Mouse (Mus musculus): Measurements from ENCODE around the gene Wdr11. TPM values are rescaled to one million over a fixed set of nuclear protein-coding genes. Genes with fewer than 3 reads are reported as not detected.

Wdr11 gene
- polyA plus RNA-seq, 1 experiment from 2014 or later: 36.5 TPM

- H3K9me3 ChIP-seq: no peaks in the 10 kb centered on the region
- no peak overlapping the region for H3K27ac ChIP-seq
- H3K36me3 ChIP-seq: no peaks in the 10 kb centered on the region
- peaks cover 31% of the 10 kb centered on the region for H3K27me3 ChIP-seq (ENCODE audit: insufficient read depth, poor library complexity, severe bottlenecking)
- no peak for DNase-seq (ENCODE audit: low spot score)
- H3K4me3 ChIP-seq: no peak overlapping the region
- peaks cover 58% of the 10 kb centered on the region for H3K4me1 ChIP-seq (replicated peaks)
- 82% methylated on average over 8 of the region's 8 CpGs for WGBS
These were observed 66.2 kb downstream of the Wdr11 start for GRCm38 (mm10) chr7:129657867-129658266.

- no peak for DNase-seq (ENCODE audit: low spot score)
- Histone ChIP-seq H3K27me3 (ENCODE audit: insufficient read depth, poor library complexity, severe bottlenecking) (peaks cover 30% of the 10 kb centered on the region), H3K36me3 (no peaks in the 10 kb centered on the region), H3K27ac (no peak overlapping the region), H3K4me1 (replicated peaks) (peaks cover 52% of the 10 kb centered on the region), H3K9me3 (no peaks in the 10 kb centered on the region), H3K4me3 (no peak overlapping the region)
- 78% methylated on average over 8 of the region's 8 CpGs for WGBS
These were observed 68.1 kb downstream of the Wdr11 start for GRCm38 (mm10) chr7:129659755-129660154.

- H3K36me3 ChIP-seq: no peaks in the 10 kb centered on the region
- no peak overlapping the region for H3K4me3 ChIP-seq
- WGBS: 87% methylated on average over 9 of the region's 9 CpGs
- peaks cover 44% of the 10 kb centered on the region for H3K4me1 ChIP-seq (replicated peaks)
- no peak overlapping the region for H3K27ac ChIP-seq
- peaks cover 29% of the 10 kb centered on the region for H3K27me3 ChIP-seq (ENCODE audit: insufficient read depth, poor library complexity, severe bottlenecking)
- H3K9me3 ChIP-seq: no peaks in the 10 kb centered on the region
- no peak for DNase-seq (ENCODE audit: low spot score)
These were observed 68.9 kb downstream of the Wdr11 start for GRCm38 (mm10) chr7:129660546-129660945.

- no peak for DNase-seq (ENCODE audit: low spot score)
- peak overlapping the region; percentile 50 for H3K27ac ChIP-seq
- H3K4me1 ChIP-seq (replicated peaks): peaks cover 35% of the 10 kb centered on the region
- no peaks in the 10 kb centered on the region for H3K36me3 ChIP-seq
- WGBS: 69% methylated on average over 16 of the region's 16 CpGs
- no peaks in the 10 kb centered on the region for H3K9me3 ChIP-seq
- peaks cover 22% of the 10 kb centered on the region; the same call in 1 of the 2 replicates for H3K27me3 ChIP-seq (ENCODE audit: insufficient read depth, poor library complexity, severe bottlenecking)
- H3K4me3 ChIP-seq: no peak overlapping the region
These were observed 70.6 kb downstream of the Wdr11 start for GRCm38 (mm10) chr7:129662051-129662789.

GRCm38 (mm10) chr7:129663781-129664505, 72.3 kb downstream of the Wdr11 start:
- Histone ChIP-seq H3K27me3 (ENCODE audit: insufficient read depth, poor library complexity, severe bottlenecking) (peaks cover 26% of the 10 kb centered on the region; the same call in 1 of the 2 replicates), H3K4me1 (replicated peaks) (peaks cover 36% of the 10 kb centered on the region), H3K27ac (peak overlapping the region; percentile 19; the same call in 1 of the 2 replicates), H3K4me3 (no peak overlapping the region), H3K9me3 (no peaks in the 10 kb centered on the region), H3K36me3 (no peaks in the 10 kb centered on the region)
- WGBS: 35% methylated on average over 12 of the region's 12 CpGs
- no peak for DNase-seq (ENCODE audit: low spot score)

GRCm38 (mm10) chr7:129665411-129665810, 73.7 kb downstream of the Wdr11 start:
- no peak for DNase-seq (ENCODE audit: low spot score)
- H3K4me1 ChIP-seq (replicated peaks): peaks cover 27% of the 10 kb centered on the region
- 84% methylated on average over 3 of the region's 3 CpGs for WGBS
- no peak overlapping the region for H3K4me3 ChIP-seq
- no peak overlapping the region for H3K27ac ChIP-seq
- H3K27me3 ChIP-seq (ENCODE audit: insufficient read depth, poor library complexity, severe bottlenecking): peaks cover 26% of the 10 kb centered on the region; the same call in 1 of the 2 replicates
- no peaks in the 10 kb centered on the region for H3K36me3 ChIP-seq
- no peaks in the 10 kb centered on the region for H3K9me3 ChIP-seq

- Histone ChIP-seq H3K4me1 (replicated peaks) (peaks cover 27% of the 10 kb centered on the region), H3K27ac (no peak overlapping the region), H3K4me3 (no peak overlapping the region), H3K9me3 (no peaks in the 10 kb centered on the region), H3K27me3 (ENCODE audit: insufficient read depth, poor library complexity, severe bottlenecking) (peaks cover 26% of the 10 kb centered on the region; the same call in 1 of the 2 replicates), H3K36me3 (no peaks in the 10 kb centered on the region)
- no peak for DNase-seq (ENCODE audit: low spot score)
- 91% methylated on average over 6 of the region's 6 CpGs for WGBS
These were observed 74.3 kb downstream of the Wdr11 start for GRCm38 (mm10) chr7:129665921-129666320.

GRCm38 (mm10) chr7:129666526-129666925, 74.9 kb downstream of the Wdr11 start:
- peaks cover 27% of the 10 kb centered on the region for H3K4me1 ChIP-seq (replicated peaks)
- H3K4me3 ChIP-seq: no peak overlapping the region
- no peak overlapping the region for H3K27ac ChIP-seq
- peaks cover 26% of the 10 kb centered on the region; the same call in 1 of the 2 replicates for H3K27me3 ChIP-seq (ENCODE audit: insufficient read depth, poor library complexity, severe bottlenecking)
- no peaks in the 10 kb centered on the region for H3K36me3 ChIP-seq
- 81% methylated on average over 2 of the region's 2 CpGs for WGBS
- DNase-seq (ENCODE audit: low spot score): no peak
- H3K9me3 ChIP-seq: no peaks in the 10 kb centered on the region

- no peaks in the 10 kb centered on the region for H3K9me3 ChIP-seq
- H3K4me1 ChIP-seq (replicated peaks): peaks cover 31% of the 10 kb centered on the region
- H3K36me3 ChIP-seq: no peaks in the 10 kb centered on the region
- H3K27me3 ChIP-seq (ENCODE audit: insufficient read depth, poor library complexity, severe bottlenecking): peaks cover 10% of the 10 kb centered on the region; the same call in 1 of the 2 replicates
- WGBS: 91% methylated on average over 10 of the region's 10 CpGs
- H3K27ac ChIP-seq: no peak overlapping the region
- no peak overlapping the region for H3K4me3 ChIP-seq
- DNase-seq (ENCODE audit: low spot score): no peak
These were observed 78.6 kb downstream of the Wdr11 start for GRCm38 (mm10) chr7:129670280-129670679.

- H3K4me1 ChIP-seq (replicated peaks): peaks cover 31% of the 10 kb centered on the region
- no peak for DNase-seq (ENCODE audit: low spot score)
- H3K27ac ChIP-seq: no peak overlapping the region
- WGBS: 91% methylated on average over 18 of the region's 18 CpGs
- H3K36me3 ChIP-seq: no peaks in the 10 kb centered on the region
- H3K4me3 ChIP-seq: no peak overlapping the region
- H3K9me3 ChIP-seq: no peaks in the 10 kb centered on the region
- peaks cover 4% of the 10 kb centered on the region; the same call in 1 of the 2 replicates for H3K27me3 ChIP-seq (ENCODE audit: insufficient read depth, poor library complexity, severe bottlenecking)
These were observed 80.3 kb downstream of the Wdr11 start for GRCm38 (mm10) chr7:129671675-129672651.

- no peak for DNase-seq (ENCODE audit: low spot score)
- Histone ChIP-seq H3K36me3 (no peaks in the 10 kb centered on the region), H3K4me3 (no peak overlapping the region), H3K27me3 (ENCODE audit: insufficient read depth, poor library complexity, severe bottlenecking) (no peaks in the 10 kb centered on the region), H3K27ac (no peak overlapping the region), H3K9me3 (no peaks in the 10 kb centered on the region), H3K4me1 (replicated peaks) (peaks cover 35% of the 10 kb centered on the region)
- WGBS: 73% methylated on average over 9 of the region's 9 CpGs
These were observed 82.1 kb downstream of the Wdr11 start for GRCm38 (mm10) chr7:129673776-129674175.

GRCm38 (mm10) chr7:129674558-129674957, 82.9 kb downstream of the Wdr11 start:
- Histone ChIP-seq H3K4me3 (no peak overlapping the region), H3K27ac (no peak overlapping the region), H3K27me3 (ENCODE audit: insufficient read depth, poor library complexity, severe bottlenecking) (no peaks in the 10 kb centered on the region), H3K36me3 (no peaks in the 10 kb centered on the region), H3K4me1 (replicated peaks) (peaks cover 42% of the 10 kb centered on the region), H3K9me3 (no peaks in the 10 kb centered on the region)
- DNase-seq (ENCODE audit: low spot score): no peak
- 83% methylated on average over 4 of the region's 4 CpGs for WGBS
